Mouse (Mus musculus) induced T-regulatory cell, adult 2 months (primary cell): ENCODE data around the gene Cldn13.

ENCODE experiments used
- DNase-seq: peaks from one replicate; pipeline ENCODE4 v3.0.0-alpha.2; 2012; ENCODE audit warnings: low read depth

Cldn13 gene

GRCm38 (mm10) chr5:134891552-134891951 lies 23.8 kb downstream of the Cldn13 start:
- DNase-seq, result no peak

- no peak for DNase-seq
Measured at GRCm38 (mm10) chr5:134890601-134891054, 24.7 kb downstream of the Cldn13 start.

GRCm38 (mm10) chr5:134888505-134888904 lies 26.8 kb downstream of the Cldn13 start:
- no peak for DNase-seq

- DNase-seq, result no peak
Measured at GRCm38 (mm10) chr5:134887447-134888335, 27.6 kb downstream of the Cldn13 start.

GRCm38 (mm10) chr5:134883077-134883476 lies 32.2 kb downstream of the Cldn13 start:
- no peak for DNase-seq

GRCm38 (mm10) chr5:134876801-134877200 lies 38.5 kb downstream of the Cldn13 start:
- no peak for DNase-seq

- no peak for DNase-seq
Measured at GRCm38 (mm10) chr5:134875245-134875644, 40.1 kb downstream of the Cldn13 start.

GRCm38 (mm10) chr5:134873956-134874879 lies 41.1 kb downstream of the Cldn13 start:
- no peak for DNase-seq

GRCm38 (mm10) chr5:134873034-134873433 lies 42.3 kb downstream of the Cldn13 start:
- DNase-seq, result no peak

- DNase-seq, result no peak
Measured at GRCm38 (mm10) chr5:134872597-134872996, 42.7 kb downstream of the Cldn13 start.

GRCm38 (mm10) chr5:134868506-134868905 lies 46.8 kb downstream of the Cldn13 start:
- DNase-seq, result no peak

- DNase-seq, result no peak
Measured at GRCm38 (mm10) chr5:134867320-134868144, 47.8 kb downstream of the Cldn13 start.

- DNase-seq, result no peak
Measured at GRCm38 (mm10) chr5:134865158-134865557, 50.2 kb downstream of the Cldn13 start.
